In the genomic region with DNA sequence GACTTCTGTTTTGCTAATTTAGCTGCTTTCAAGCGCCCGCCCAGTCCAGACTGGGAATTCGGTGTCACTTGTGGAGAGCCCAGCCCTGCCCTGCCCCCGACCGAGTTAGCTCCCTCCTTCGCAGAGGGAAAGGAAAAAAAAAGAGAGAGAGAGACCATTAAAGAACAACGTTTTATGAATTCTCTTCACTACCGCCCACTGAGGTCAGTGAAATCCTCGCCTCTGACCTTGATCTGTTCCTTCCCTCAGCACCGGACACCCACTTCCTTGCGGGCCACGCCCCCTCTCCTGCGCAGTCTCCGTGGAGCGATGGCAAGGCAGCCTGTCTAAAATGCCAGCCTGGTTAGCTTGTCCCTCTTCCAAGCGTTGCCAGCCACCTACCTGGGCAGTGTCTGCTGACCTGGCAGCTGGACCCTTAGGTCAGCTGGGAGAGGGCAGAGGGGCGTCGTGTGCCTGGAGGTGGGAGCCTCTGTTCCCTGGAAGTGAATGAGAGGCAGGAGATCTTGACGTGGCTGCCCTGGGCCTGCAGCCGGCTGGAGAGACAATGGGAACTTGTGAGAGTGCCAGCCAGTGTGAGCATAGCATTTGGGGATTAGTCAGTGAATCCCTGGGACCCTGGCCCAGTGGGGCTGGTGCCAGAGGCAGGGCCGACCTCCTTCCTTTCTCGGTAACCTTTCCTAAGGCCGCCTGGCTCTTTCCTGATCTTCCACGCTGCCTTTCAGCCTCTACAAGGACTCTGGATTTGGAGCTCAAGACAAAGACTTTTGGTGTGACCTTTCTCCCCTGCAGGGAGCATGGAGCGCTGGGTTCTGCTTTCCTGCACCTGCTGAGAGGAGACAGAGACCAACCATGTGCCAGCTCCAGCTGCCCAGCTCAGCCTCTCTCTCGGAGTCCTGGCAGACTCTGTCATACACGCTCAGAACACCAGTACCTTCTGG, we compare ENCODE assay signal across 8 mouse cellular contexts. TPM values are rescaled to one million over a fixed set of nuclear protein-coding genes. Genes with fewer than 3 reads are reported as not detected.
DNase-seq lines count a peak whose midpoint lies in the region; ATAC-seq and TF ChIP-seq lines count a peak whose summit lies in the region.

No protein-coding gene starts in this region.

- no peak for TF ChIP-seq POLR2A in brain, embryonic 14.5 days (IDR thresholded peaks at IDR 0.05; ENCODE audit: borderline replicate concordance, extremely low read depth, insufficient read depth, insufficient read length, poor library complexity, severe bottlenecking)

- H3K4me1 ChIP-seq in hindbrain, embryonic 12.5 days, result peaks cover 42% of the 10 kb centered on the region
- peaks cover 59% of the 10 kb centered on the region for H3K4me1 ChIP-seq in limb, embryonic 12.5 days (replicated peaks)
- peaks cover 27% of the 10 kb centered on the region for H3K4me1 ChIP-seq in midbrain, embryonic 14.5 days (ENCODE audit: control insufficient read depth, insufficient read depth, low read length)

- H3K9ac ChIP-seq in hindbrain, embryonic 12.5 days, result peak overlapping the region; percentile 39; the same call in 1 of the 2 replicates
- peak overlapping the region; percentile 46 for H3K9ac ChIP-seq in limb, embryonic 12.5 days (replicated peaks)
- no peak overlapping the region; the same call in 1 of the 2 replicates for H3K9ac ChIP-seq in midbrain, embryonic 14.5 days (replicated peaks; ENCODE audit: low read length)

- peak overlapping the region; percentile 64 for H3K4me2 ChIP-seq in hindbrain, embryonic 12.5 days (replicated peaks)
- peak overlapping the region; percentile 71 for H3K4me2 ChIP-seq in limb, embryonic 12.5 days
- peak overlapping the region; percentile 69 for H3K4me2 ChIP-seq in midbrain, embryonic 14.5 days (ENCODE audit: low read length)

- no peaks in the 10 kb centered on the region for H3K36me3 ChIP-seq in hindbrain, embryonic 12.5 days
- H3K36me3 ChIP-seq in limb, embryonic 12.5 days, result no peaks in the 10 kb centered on the region
- H3K36me3 ChIP-seq in midbrain, embryonic 14.5 days (ENCODE audit: control insufficient read depth, insufficient read depth, low read length), result no peaks in the 10 kb centered on the region

- H3K9me3 ChIP-seq in hindbrain, embryonic 12.5 days (replicated peaks), result no peaks in the 10 kb centered on the region
- H3K9me3 ChIP-seq in limb, embryonic 12.5 days, result no peaks in the 10 kb centered on the region
- H3K9me3 ChIP-seq in midbrain, embryonic 14.5 days (ENCODE audit: control insufficient read depth, low read length), result no peaks in the 10 kb centered on the region

- peaks cover 35% of the 10 kb centered on the region for H3K27me3 ChIP-seq in hindbrain, embryonic 12.5 days
- H3K27me3 ChIP-seq in limb, embryonic 12.5 days, result 0 out of 2 replicates have a peak, but pooled peaks cover 5% of the 10 kb centered on the region
- H3K27me3 ChIP-seq in midbrain, embryonic 14.5 days (ENCODE audit: control insufficient read depth, insufficient read depth, low read length), result peaks cover 8% of the 10 kb centered on the region; the same call in 1 of the 2 replicates

- DNase-seq in cerebellum, postnatal 10 days, result peak; percentile 85 to 89
- DNase-seq in cerebellum, adult 11-12 months, result no peak
- peak; percentile 92 for DNase-seq in brain, embryonic 14.5 days (ENCODE audit: low read depth)
- DNase-seq in gastrocnemius, adult 8-10 months (ENCODE audit: low spot score in 2 of 2), result peak; percentile 41 to 45
- peak; percentile 77 for DNase-seq in midbrain, embryonic 14.5 days

- peak overlapping the region; percentile 84 for H3K27ac ChIP-seq in hindbrain, embryonic 12.5 days
- H3K27ac ChIP-seq in limb, embryonic 12.5 days, result peak overlapping the region; percentile 97
- H3K27ac ChIP-seq in midbrain, embryonic 14.5 days (replicated peaks; ENCODE audit: low read depth, low read length), result peak overlapping the region; percentile 83

- no peak for TF ChIP-seq CTCF in brain, embryonic 14.5 days (IDR thresholded peaks at IDR 0.05; ENCODE audit: borderline replicate concordance, extremely low read depth, insufficient read depth, insufficient read length)

- peak; percentile 33; the same call in 1 of the 2 replicates for ATAC-seq in hindbrain, embryonic 12.5 days (ENCODE audit: low FRiP score)
- peak; percentile 60 for ATAC-seq in limb, embryonic 12.5 days (ENCODE audit: insufficient number of reproducible peaks, insufficient read depth, low FRiP score, low TSS enrichment, low read depth)
- peak; percentile 38; the same call in 1 of the 2 replicates for ATAC-seq in midbrain, embryonic 14.5 days (ENCODE audit: low FRiP score, low TSS enrichment)
- no peak for ATAC-seq in erythroid progenitor cell, adult 5-6 weeks (replicated peaks; ENCODE audit: low FRiP score, poor library complexity, severe bottlenecking)

- H3K4me3 ChIP-seq in hindbrain, embryonic 12.5 days, result peak overlapping the region; percentile 15
- H3K4me3 ChIP-seq in limb, embryonic 12.5 days (replicated peaks), result peak overlapping the region; percentile 27
- peak overlapping the region; percentile 39 for H3K4me3 ChIP-seq in midbrain, embryonic 14.5 days (replicated peaks; ENCODE audit: low read depth, low read length)

- WGBS in hindbrain, embryonic 12.5 days, result 4% methylated on average over 27 of the region's 27 CpGs
- WGBS in limb, embryonic 12.5 days, result 10% methylated on average over 27 of the region's 27 CpGs
- 4% methylated on average over 27 of the region's 27 CpGs for WGBS in midbrain, embryonic 14.5 days

RNA-seq across cellular contexts. Expression of a gene that starts 51.9 kb away (rescaled TPM):
- 93.8 and 94.9 TPM in 2 replicates for polyA plus RNA-seq in brain, embryonic 14.5 days (2012; rRNA removed)
- 1 to 10 TPM; 5.9 to 7.8 (median 6.6) TPM for total RNA-seq in gastrocnemius, adult 8-10 months (2022)
- polyA plus RNA-seq in hindbrain, embryonic 12.5 days (2016; fragmentation: Nextera tagmentation; extraction: Ambion mirVana), result 40.6 and 41.7 TPM in 2 replicates
- polyA plus RNA-seq in limb, embryonic 12.5 days (2016; fragmentation: Nextera tagmentation; extraction: Ambion mirVana), result 35.1 and 41.5 TPM in 2 replicates
- 40.6 and 40.9 TPM in 2 replicates for polyA plus RNA-seq in midbrain, embryonic 14.5 days (2014; fragmentation: Nextera tagmentation; extraction: Ambion mirVana)
- total RNA-seq in erythroid progenitor cell, adult 5-6 weeks (2015; ENCODE audit: low replicate concordance), result 4.0 and 5.4 TPM in 2 replicates
- 0.30 and 1.0 TPM in 2 replicates for total RNA-seq in erythroid progenitor cell, adult 5-6 weeks (2017; ENCODE audit: low replicate concordance)
